Mouse (Mus musculus): ENCODE data around the gene Col20a1. TPM values are rescaled to one million over a fixed set of nuclear protein-coding genes. Genes with fewer than 3 reads are reported as not detected.

The Col20a1 gene
- polyA plus RNA-seq, 1 experiment from 2014 or later, result 1.7 TPM

GRCm38 (mm10) chr2:180996436-180996835 is 10.1 kb downstream of the Col20a1 start:
- H3K36me3 ChIP-seq, result no peaks in the 10 kb centered on the region
- no peak overlapping the region for H3K4me2 ChIP-seq (replicated peaks)
- no peak overlapping the region for H3K4me3 ChIP-seq
- no peak overlapping the region; the same call in 1 of the 2 replicates for H3K9ac ChIP-seq
- no peaks in the 10 kb centered on the region for H3K4me1 ChIP-seq
- no peaks in the 10 kb centered on the region; the same call in 1 of the 2 replicates for H3K27me3 ChIP-seq
- no peak overlapping the region for H3K27ac ChIP-seq
- 16% methylated on average over 5 of the region's 5 CpGs for WGBS
- H3K9me3 ChIP-seq, result no peaks in the 10 kb centered on the region
- ATAC-seq (ENCODE audit: insufficient number of reproducible peaks, insufficient read depth, low FRiP score, low TSS enrichment), result 0 out of 2 replicates have a peak, but pooled peaks have one; percentile 2

- H3K27me3 ChIP-seq, result no peaks in the 10 kb centered on the region; the same call in 1 of the 2 replicates
- 71% methylated on average over 3 of the region's 3 CpGs for WGBS
- no peaks in the 10 kb centered on the region for H3K36me3 ChIP-seq
- H3K4me1 ChIP-seq, result no peaks in the 10 kb centered on the region
- no peaks in the 10 kb centered on the region for H3K9me3 ChIP-seq
- no peak overlapping the region; the same call in 1 of the 2 replicates for H3K9ac ChIP-seq
- no peak overlapping the region for H3K27ac ChIP-seq
- H3K4me3 ChIP-seq, result no peak overlapping the region
- H3K4me2 ChIP-seq (replicated peaks), result no peak overlapping the region
- 0 out of 2 replicates have a peak, but pooled peaks have one; percentile 1 for ATAC-seq (ENCODE audit: insufficient number of reproducible peaks, insufficient read depth, low FRiP score, low TSS enrichment)
Measured at GRCm38 (mm10) chr2:180996905-180997304, 10.6 kb downstream of the Col20a1 start.

GRCm38 (mm10) chr2:181007054-181007453 is 20.7 kb downstream of the Col20a1 start:
- Histone ChIP-seq H3K4me2 (replicated peaks) (no peak overlapping the region), H3K36me3 (no peaks in the 10 kb centered on the region), H3K27me3 (no peaks in the 10 kb centered on the region), H3K4me1 (no peaks in the 10 kb centered on the region), H3K9ac (no peak overlapping the region), H3K27ac (no peak overlapping the region), H3K9me3 (no peaks in the 10 kb centered on the region), H3K4me3 (no peak overlapping the region)
- ATAC-seq (ENCODE audit: insufficient number of reproducible peaks, insufficient read depth, low FRiP score, low TSS enrichment), result no peak
- 58% methylated on average over 4 of the region's 4 CpGs for WGBS

GRCm38 (mm10) chr2:181008339-181008738 is 22.0 kb downstream of the Col20a1 start:
- Histone ChIP-seq H3K27ac (no peak overlapping the region), H3K9ac (no peak overlapping the region)

GRCm38 (mm10) chr2:181031406-181031934 is 45.1 kb downstream of the Col20a1 start:
- H3K4me2 ChIP-seq (replicated peaks), result no peak overlapping the region
- whole genome bisulfite sequencing, result 79% methylated on average over 11 of the region's 11 CpGs

More at GRCm38 (mm10) chr2:181008339-181008738, 22.0 kb downstream of the Col20a1 start:
- no peaks in the 10 kb centered on the region for H3K36me3 ChIP-seq
- no peaks in the 10 kb centered on the region for H3K9me3 ChIP-seq
- no peak for ATAC-seq (ENCODE audit: insufficient number of reproducible peaks, insufficient read depth, low FRiP score, low TSS enrichment)
- no peaks in the 10 kb centered on the region for H3K27me3 ChIP-seq
- no peak overlapping the region for H3K4me3 ChIP-seq
- 83% methylated on average over 5 of the region's 5 CpGs for WGBS
- no peak overlapping the region for H3K4me2 ChIP-seq (replicated peaks)
- H3K4me1 ChIP-seq, result no peaks in the 10 kb centered on the region

GRCm38 (mm10) chr2:181032407-181032806 is 46.1 kb downstream of the Col20a1 start:
- no peaks in the 10 kb centered on the region for H3K9me3 ChIP-seq
- WGBS, result 53% methylated on average over 5 of the region's 5 CpGs
- ATAC-seq (ENCODE audit: insufficient number of reproducible peaks, insufficient read depth, low FRiP score, low TSS enrichment), result peak; percentile 48; the same call in 1 of the 2 replicates
- H3K36me3 ChIP-seq, result no peaks in the 10 kb centered on the region
- no peak overlapping the region for H3K4me3 ChIP-seq
- H3K27me3 ChIP-seq, result peaks cover 17% of the 10 kb centered on the region
- no peak overlapping the region for H3K9ac ChIP-seq
- no peaks in the 10 kb centered on the region for H3K4me1 ChIP-seq
- no peak overlapping the region for H3K27ac ChIP-seq
- H3K4me2 ChIP-seq (replicated peaks), result no peak overlapping the region

More at GRCm38 (mm10) chr2:181031406-181031934, 45.1 kb downstream of the Col20a1 start:
- no peak overlapping the region for H3K27ac ChIP-seq
- peaks cover 8% of the 10 kb centered on the region for H3K27me3 ChIP-seq
- no peak overlapping the region for H3K9ac ChIP-seq
- no peak for ATAC-seq (ENCODE audit: insufficient number of reproducible peaks, insufficient read depth, low FRiP score, low TSS enrichment)
- no peaks in the 10 kb centered on the region for H3K9me3 ChIP-seq
- H3K4me1 ChIP-seq, result no peaks in the 10 kb centered on the region
- H3K36me3 ChIP-seq, result no peaks in the 10 kb centered on the region
- no peak overlapping the region for H3K4me3 ChIP-seq

- Histone ChIP-seq H3K36me3 (no peaks in the 10 kb centered on the region), H3K27me3 (peaks cover 26% of the 10 kb centered on the region), H3K4me3 (no peak overlapping the region), H3K9ac (no peak overlapping the region), H3K27ac (no peak overlapping the region), H3K4me2 (replicated peaks) (no peak overlapping the region), H3K9me3 (no peaks in the 10 kb centered on the region), H3K4me1 (peaks cover 5% of the 10 kb centered on the region; the same call in 1 of the 2 replicates)
- no peak for ATAC-seq (ENCODE audit: insufficient number of reproducible peaks, insufficient read depth, low FRiP score, low TSS enrichment)
- WGBS, result 79% methylated on average over 6 of the region's 6 CpGs
Measured at GRCm38 (mm10) chr2:181033310-181033709, 47.0 kb downstream of the Col20a1 start.

- no peaks in the 10 kb centered on the region for H3K9me3 ChIP-seq
- 74% methylated on average over 7 of the region's 7 CpGs for WGBS
- no peak overlapping the region for H3K9ac ChIP-seq
- peaks cover 45% of the 10 kb centered on the region for H3K27me3 ChIP-seq
- peaks cover 10% of the 10 kb centered on the region; the same call in 1 of the 2 replicates for H3K4me1 ChIP-seq
- no peak overlapping the region for H3K4me3 ChIP-seq
- no peak overlapping the region for H3K4me2 ChIP-seq (replicated peaks)
- no peak overlapping the region for H3K27ac ChIP-seq
- no peaks in the 10 kb centered on the region for H3K36me3 ChIP-seq
- no peak for ATAC-seq (ENCODE audit: insufficient number of reproducible peaks, insufficient read depth, low FRiP score, low TSS enrichment)
Measured at GRCm38 (mm10) chr2:181035186-181035585, 48.9 kb downstream of the Col20a1 start.

GRCm38 (mm10) chr2:181036561-181036960 is 50.2 kb downstream of the Col20a1 start:
- Histone ChIP-seq H3K27ac (no peak overlapping the region), H3K4me3 (no peak overlapping the region), H3K4me1 (peaks cover 10% of the 10 kb centered on the region; the same call in 1 of the 2 replicates), H3K9me3 (no peaks in the 10 kb centered on the region), H3K27me3 (peaks cover 56% of the 10 kb centered on the region), H3K36me3 (no peaks in the 10 kb centered on the region), H3K4me2 (replicated peaks) (no peak overlapping the region), H3K9ac (no peak overlapping the region)
- ATAC-seq (ENCODE audit: insufficient number of reproducible peaks, insufficient read depth, low FRiP score, low TSS enrichment), result no peak
- WGBS, result 74% methylated on average over 6 of the region's 6 CpGs

GRCm38 (mm10) chr2:181038644-181039355 is 52.5 kb downstream of the Col20a1 start:
- Histone ChIP-seq H3K9ac (peak overlapping the region; percentile 60), H3K4me1 (peaks cover 15% of the 10 kb centered on the region), H3K27me3 (peaks cover 53% of the 10 kb centered on the region), H3K27ac (no peak overlapping the region), H3K36me3 (no peaks in the 10 kb centered on the region), H3K9me3 (no peaks in the 10 kb centered on the region), H3K4me2 (replicated peaks) (peak overlapping the region; percentile 81), H3K4me3 (peak overlapping the region; percentile 66)
- ATAC-seq (ENCODE audit: insufficient number of reproducible peaks, insufficient read depth, low FRiP score, low TSS enrichment), result no peak
- WGBS, result under 1% methylated on average over 47 of the region's 63 CpGs

GRCm38 (mm10) chr2:181039356-181039680 is 53.0 kb downstream of the Col20a1 start:
- no peaks in the 10 kb centered on the region for H3K36me3 ChIP-seq
- no peak for ATAC-seq (ENCODE audit: insufficient number of reproducible peaks, insufficient read depth, low FRiP score, low TSS enrichment)
- peak overlapping the region; percentile 81 for H3K4me2 ChIP-seq (replicated peaks)
- peaks cover 53% of the 10 kb centered on the region for H3K27me3 ChIP-seq
- no peaks in the 10 kb centered on the region for H3K9me3 ChIP-seq
- H3K4me1 ChIP-seq, result peaks cover 20% of the 10 kb centered on the region
- H3K4me3 ChIP-seq, result peak overlapping the region; percentile 66
- H3K9ac ChIP-seq, result peak overlapping the region; percentile 60
- H3K27ac ChIP-seq, result no peak overlapping the region
- WGBS, result under 1% methylated on average over 14 of the region's 16 CpGs

GRCm38 (mm10) chr2:181041941-181042340 is 55.6 kb downstream of the Col20a1 start:
- Histone ChIP-seq H3K4me2 (replicated peaks) (no peak overlapping the region), H3K4me1 (peaks cover 20% of the 10 kb centered on the region), H3K9me3 (no peaks in the 10 kb centered on the region), H3K27me3 (peaks cover 43% of the 10 kb centered on the region), H3K4me3 (no peak overlapping the region), H3K27ac (no peak overlapping the region), H3K36me3 (no peaks in the 10 kb centered on the region), H3K9ac (no peak overlapping the region)
- WGBS, result 3% methylated on average over 7 of the region's 7 CpGs
- ATAC-seq (ENCODE audit: insufficient number of reproducible peaks, insufficient read depth, low FRiP score, low TSS enrichment), result no peak

Measured in embryonic facial prominence, embryonic 12.5 days (tissue).